Mouse (Mus musculus) ES-Bruce4 (cell line): ENCODE measurements around the gene BC051665. TPM values are rescaled to one million over a fixed set of nuclear protein-coding genes. Genes with fewer than 3 reads are reported as not detected.

Experiments
- H3K27ac ChIP-seq: 2 replicates; pipeline ENCODE4 v1.5.1; 2012; ENCODE audit warnings: low read length, inconsistent platforms; ENCODE audit not compliant: insufficient read depth
- H3K27me3 ChIP-seq: 2 replicates; pipeline ENCODE4 v1.6.1; 2012; ENCODE audit warnings: mild to moderate bottlenecking, low read length, inconsistent platforms; ENCODE audit not compliant: control insufficient read depth, poor library complexity, insufficient read depth, severe bottlenecking
- H3K36me3 ChIP-seq: 2 replicates; pipeline ENCODE4 v1.6.1; 2012; ENCODE audit warnings: inconsistent platforms, mild to moderate bottlenecking, low read length, moderate library complexity; ENCODE audit not compliant: control insufficient read depth, poor library complexity, insufficient read depth, severe bottlenecking
- H3K4me1 ChIP-seq: one replicate; pipeline ENCODE4 v1.8.1; 2011; ENCODE audit warnings: low read length; ENCODE audit not compliant: control insufficient read depth, insufficient read depth
- H3K4me3 ChIP-seq: 2 replicates; pipeline ENCODE4 v1.5.1; 2011; ENCODE audit warnings: low read depth, mild to moderate bottlenecking, low read length
- H3K9ac ChIP-seq: 2 replicates; pipeline ENCODE4 v1.6.1; 2012; ENCODE audit warnings: low read depth, mild to moderate bottlenecking, inconsistent platforms; ENCODE audit not compliant: poor library complexity, severe bottlenecking
- H3K9me3 ChIP-seq: replicated peaks from 2 replicates; pipeline ENCODE4 v1.6.1; 2012; ENCODE audit warnings: mild to moderate bottlenecking, low read length, inconsistent platforms; ENCODE audit not compliant: control insufficient read depth, poor library complexity, insufficient read depth, severe bottlenecking
- CTCF ChIP-seq: IDR thresholded peaks from one replicate; pipeline ENCODE4 v1.8.1; 2011; ENCODE audit warnings: low read depth, low read length
- EP300 ChIP-seq: IDR thresholded peaks from 2 replicates; pipeline ENCODE4 v1.6.1; 2011; ENCODE audit warnings: low read depth, low read length; ENCODE audit not compliant: insufficient read depth
- POLR2A ChIP-seq: IDR thresholded peaks from one replicate; pipeline ENCODE4 v1.8.1; 2011; ENCODE audit warnings: low read length; ENCODE audit not compliant: insufficient read depth
- polyA plus RNA-seq: library from polyadenylated mRNA; stranded (reverse); fragments of >200 nt; gene quantifications from 2 replicates; pipeline ENCODE4 v1.2.4, GENCODE M21; 2011; ENCODE audit warnings: low read depth; ENCODE audit not compliant: missing spikeins, insufficient read depth, insufficient read length

BC051665 gene
- polyA plus RNA-seq: not detected in 2 replicates

DNA sequence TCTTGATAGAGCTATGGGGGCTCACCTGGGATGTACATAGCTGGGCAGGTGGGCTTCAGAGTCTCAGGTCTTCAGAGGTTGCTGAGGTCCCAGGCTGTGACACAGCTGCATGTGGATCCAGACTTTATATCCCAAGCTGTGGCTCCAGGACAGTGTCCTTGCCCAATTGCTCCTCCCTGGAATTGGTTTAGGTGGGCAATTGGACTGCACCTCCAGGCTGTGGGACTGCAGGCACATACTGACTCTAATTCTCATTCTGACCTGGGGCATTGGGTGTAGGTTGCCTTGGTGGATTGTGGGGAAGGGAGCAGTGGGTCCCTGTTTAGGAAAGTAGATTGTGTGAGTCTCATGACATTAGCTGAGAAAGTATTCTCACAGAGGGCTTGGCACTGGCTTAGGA lies at the start of gene BC051665:
Gene BC051665, minus strand, starts transcription at position 101 of the 400 bp plus-strand sequence.
- Histone ChIP-seq H3K9me3 (no peaks in the 10 kb centered on the region), H3K4me1 (no peaks in the 10 kb centered on the region), H3K4me3 (no peak within 1 kb of the TSS), H3K9ac (no peak within 1 kb of the TSS), H3K27me3 (no peaks in the 10 kb centered on the region), H3K27ac (no peak within 1 kb of the TSS), H3K36me3 (no peaks in the 10 kb centered on the region)
- TF ChIP-seq POLR2A: no peak
- no peak for TF ChIP-seq EP300
- no peak for TF ChIP-seq CTCF

DNA sequence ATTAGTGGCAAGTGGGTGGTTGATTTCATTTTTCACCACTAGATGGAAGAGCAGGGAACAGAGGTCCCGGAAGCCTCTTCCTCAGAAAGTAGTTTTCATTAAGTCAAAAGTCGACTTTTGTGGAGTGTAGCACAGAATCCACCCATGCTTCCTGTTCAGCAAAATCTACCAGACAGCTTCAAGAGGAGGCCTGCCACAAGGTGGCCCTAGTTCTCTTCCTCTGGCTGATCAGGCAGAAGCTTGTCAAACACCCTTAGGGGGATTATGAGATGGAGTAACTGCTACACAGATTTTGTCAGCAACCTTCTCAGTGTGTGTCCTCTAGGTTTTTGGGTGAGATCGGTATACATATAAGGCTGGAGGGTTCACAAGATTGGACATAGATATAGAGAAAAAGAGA lies 39.9 kb upstream of the BC051665 start:
- no peak overlapping the region for H3K27ac ChIP-seq
- no peak overlapping the region for H3K9ac ChIP-seq
- no peaks in the 10 kb centered on the region for H3K4me1 ChIP-seq
- TF ChIP-seq CTCF: peak; percentile 24
- TF ChIP-seq EP300: no peak
- no peaks in the 10 kb centered on the region for H3K27me3 ChIP-seq
- H3K9me3 ChIP-seq: no peaks in the 10 kb centered on the region
- no peak overlapping the region for H3K4me3 ChIP-seq
- no peaks in the 10 kb centered on the region for H3K36me3 ChIP-seq

DNA sequence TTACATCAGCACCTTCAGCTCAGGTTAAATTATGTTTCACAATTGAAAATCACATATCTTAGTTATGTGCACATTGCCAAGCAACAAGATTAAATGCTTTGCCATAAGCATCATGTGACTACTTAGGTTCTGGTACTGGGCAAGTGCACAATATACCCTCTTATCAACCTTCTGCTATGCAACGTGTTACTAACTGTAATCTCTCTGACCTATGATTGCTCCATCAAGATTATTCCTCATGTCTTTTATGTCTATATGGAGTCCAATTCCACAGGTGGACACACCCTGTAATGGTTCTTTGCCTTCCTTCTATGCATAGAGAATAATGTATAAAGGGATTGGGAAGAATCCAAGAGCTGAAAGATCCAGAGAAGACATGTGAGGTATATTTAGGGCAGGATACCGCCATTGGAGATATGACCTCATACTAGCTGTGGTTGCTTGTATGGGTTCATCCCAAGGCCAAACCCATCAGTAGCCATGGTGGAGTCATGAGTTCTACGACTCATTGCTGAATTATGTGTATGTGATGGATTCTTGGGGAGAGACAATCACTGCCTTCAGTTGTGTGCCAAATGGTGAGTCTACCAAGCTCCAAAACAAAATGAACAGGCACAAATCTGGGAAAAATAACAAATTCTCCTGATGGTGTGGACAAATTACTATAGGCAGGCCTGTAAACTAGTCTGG lies 34.5 kb upstream of the BC051665 start:
- H3K27ac ChIP-seq: no peak overlapping the region
- no peaks in the 10 kb centered on the region for H3K9me3 ChIP-seq
- H3K27me3 ChIP-seq: no peaks in the 10 kb centered on the region
- no peak overlapping the region for H3K4me3 ChIP-seq
- no peaks in the 10 kb centered on the region for H3K4me1 ChIP-seq
- TF ChIP-seq CTCF (no peak), POLR2A (no peak), EP300 (no peak)
- no peaks in the 10 kb centered on the region for H3K36me3 ChIP-seq
- no peak overlapping the region for H3K9ac ChIP-seq

DNA sequence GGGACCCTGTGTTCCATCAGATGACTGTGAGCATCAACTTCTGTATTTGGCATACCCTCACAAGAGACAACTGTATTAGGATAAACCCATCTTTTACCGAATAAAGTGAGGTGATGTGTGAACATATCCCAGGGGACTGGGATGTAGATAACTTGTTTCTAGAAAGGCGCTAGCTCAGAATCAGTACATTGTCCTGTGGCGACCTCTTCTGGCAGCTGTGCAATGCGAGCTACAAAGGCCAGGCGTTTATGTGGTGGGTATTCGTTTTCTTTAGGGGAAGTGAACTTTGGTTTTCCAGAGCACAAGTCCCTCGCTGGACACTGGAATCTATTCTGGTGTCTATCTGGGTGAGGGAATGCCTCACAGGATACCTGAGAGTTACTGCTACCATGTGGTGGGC lies 33.3 kb upstream of the BC051665 start:
- Histone ChIP-seq H3K4me1 (no peaks in the 10 kb centered on the region), H3K27ac (no peak overlapping the region), H3K9ac (no peak overlapping the region), H3K9me3 (no peaks in the 10 kb centered on the region), H3K27me3 (no peaks in the 10 kb centered on the region), H3K36me3 (no peaks in the 10 kb centered on the region), H3K4me3 (no peak overlapping the region)
- no peak for TF ChIP-seq EP300
- no peak for TF ChIP-seq POLR2A
- peak; percentile 74 for TF ChIP-seq CTCF

DNA sequence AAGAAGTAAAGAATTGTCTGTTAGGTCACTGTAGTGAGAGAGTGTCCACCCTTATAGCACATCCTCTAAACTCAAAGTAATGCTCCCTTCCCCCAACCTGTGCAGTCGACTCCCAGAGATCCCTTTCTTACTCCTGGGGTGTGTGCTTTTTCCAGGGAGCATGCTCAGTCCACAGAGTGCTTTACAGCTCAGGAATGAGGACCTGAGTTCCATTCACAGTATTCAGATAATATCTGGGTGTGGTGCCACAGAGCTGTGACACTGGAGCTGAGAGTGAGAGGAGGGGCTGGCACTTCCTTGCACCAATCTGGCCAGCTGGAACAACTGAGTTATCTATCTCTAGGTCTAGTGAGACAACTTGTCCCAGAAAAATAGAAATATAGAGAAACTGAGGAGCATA lies 27.6 kb upstream of the BC051665 start:
- no peaks in the 10 kb centered on the region for H3K27me3 ChIP-seq
- TF ChIP-seq EP300: no peak
- no peak for TF ChIP-seq POLR2A
- TF ChIP-seq CTCF: no peak
- H3K4me1 ChIP-seq: no peaks in the 10 kb centered on the region
- H3K27ac ChIP-seq: no peak overlapping the region
- H3K36me3 ChIP-seq: no peaks in the 10 kb centered on the region
- H3K9me3 ChIP-seq: no peaks in the 10 kb centered on the region
- H3K4me3 ChIP-seq: no peak overlapping the region
- no peak overlapping the region for H3K9ac ChIP-seq

DNA sequence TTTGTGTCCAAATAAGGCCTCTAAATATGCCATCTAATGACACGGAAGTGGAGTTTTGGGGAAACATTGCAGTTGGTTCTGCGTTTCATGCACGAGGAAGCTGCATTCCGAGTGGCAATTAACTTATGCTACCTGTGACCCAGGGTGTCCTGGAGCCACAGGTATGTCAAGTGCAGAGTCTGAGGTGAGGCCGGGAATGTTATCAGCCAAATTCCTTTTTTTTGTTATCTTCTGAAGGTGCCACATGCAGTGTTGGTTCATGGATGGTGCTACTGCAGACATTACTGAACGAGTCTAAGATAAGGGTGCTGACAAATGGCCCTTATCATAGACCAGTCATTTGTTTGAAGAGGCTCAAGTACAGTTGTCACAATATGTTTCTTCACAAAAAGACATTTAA lies 26.6 kb upstream of the BC051665 start:
- Histone ChIP-seq H3K4me1 (no peaks in the 10 kb centered on the region), H3K9me3 (no peaks in the 10 kb centered on the region), H3K36me3 (no peaks in the 10 kb centered on the region), H3K4me3 (no peak overlapping the region), H3K27ac (no peak overlapping the region), H3K9ac (no peak overlapping the region), H3K27me3 (no peaks in the 10 kb centered on the region)
- TF ChIP-seq EP300 (no peak), CTCF (no peak), POLR2A (no peak)
